Mouse (Mus musculus): ENCODE data around the gene Pdxdc1. TPM values are rescaled to one million over a fixed set of nuclear protein-coding genes. Genes with fewer than 3 reads are reported as not detected.
"Not testable (repeated sequence)": the region's sequence is repeated elsewhere in the genome, so short reads cannot be mapped to it uniquely, and the experiment has no call there.

Gene Pdxdc1
- polyA plus RNA-seq, 1 experiment = 156 TPM

DNA sequence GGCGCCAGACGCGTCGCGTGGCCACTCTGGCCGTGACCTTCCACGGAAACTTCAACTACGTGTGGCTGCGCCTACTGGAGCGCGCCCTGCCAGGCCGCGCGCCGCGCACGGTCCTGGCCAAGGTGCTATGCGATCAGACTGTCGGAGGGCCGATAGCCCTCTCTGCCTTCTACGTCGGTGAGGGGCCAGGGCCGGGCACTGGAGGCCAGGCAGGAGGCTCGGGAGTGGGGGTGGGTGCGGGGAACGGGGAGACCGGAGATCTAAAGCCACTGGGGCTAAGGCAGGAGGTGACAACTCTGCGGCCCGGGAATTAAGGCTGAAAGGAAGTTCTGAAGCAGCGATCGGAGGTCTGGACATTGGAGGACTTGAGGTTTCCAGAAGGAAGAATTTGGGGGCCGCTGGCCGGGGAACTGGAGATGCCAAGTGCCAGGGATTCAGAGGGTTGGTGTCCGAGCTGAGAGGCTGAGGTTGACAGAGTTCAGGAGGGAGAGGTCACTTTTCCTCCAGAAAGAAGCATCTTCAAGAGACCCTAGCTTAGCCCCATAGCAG lies 38.0 kb upstream of the Pdxdc1 start:
- H3K9me3 ChIP-seq (replicated peaks; ENCODE audit: control insufficient read depth, insufficient read depth, low read length, poor library complexity, severe bottlenecking) = no peaks in the 10 kb centered on the region
- TF ChIP-seq CTCF (IDR thresholded peaks at IDR 0.05; ENCODE audit: low read depth, low read length) (no peak), EP300 (IDR thresholded peaks at IDR 0.05; ENCODE audit: insufficient read depth, low read depth, low read length) (no peak), POLR2A (IDR thresholded peaks at IDR 0.05; ENCODE audit: insufficient read depth, low read length) (no peak)
- H3K27me3 ChIP-seq (ENCODE audit: control insufficient read depth, insufficient read depth, low read length, poor library complexity, severe bottlenecking) = no peaks in the 10 kb centered on the region
- peak overlapping the region; percentile 70 for H3K9ac ChIP-seq (ENCODE audit: low read depth, poor library complexity, severe bottlenecking)
- H3K36me3 ChIP-seq (ENCODE audit: control insufficient read depth, insufficient read depth, low read length, poor library complexity, severe bottlenecking) = no peaks in the 10 kb centered on the region
- H3K4me1 ChIP-seq (ENCODE audit: control insufficient read depth, insufficient read depth, low read length) = no peaks in the 10 kb centered on the region
- peak overlapping the region; percentile 82 for H3K4me3 ChIP-seq (ENCODE audit: low read depth, low read length)
- no peak overlapping the region for H3K27ac ChIP-seq (ENCODE audit: insufficient read depth, low read length)

DNA sequence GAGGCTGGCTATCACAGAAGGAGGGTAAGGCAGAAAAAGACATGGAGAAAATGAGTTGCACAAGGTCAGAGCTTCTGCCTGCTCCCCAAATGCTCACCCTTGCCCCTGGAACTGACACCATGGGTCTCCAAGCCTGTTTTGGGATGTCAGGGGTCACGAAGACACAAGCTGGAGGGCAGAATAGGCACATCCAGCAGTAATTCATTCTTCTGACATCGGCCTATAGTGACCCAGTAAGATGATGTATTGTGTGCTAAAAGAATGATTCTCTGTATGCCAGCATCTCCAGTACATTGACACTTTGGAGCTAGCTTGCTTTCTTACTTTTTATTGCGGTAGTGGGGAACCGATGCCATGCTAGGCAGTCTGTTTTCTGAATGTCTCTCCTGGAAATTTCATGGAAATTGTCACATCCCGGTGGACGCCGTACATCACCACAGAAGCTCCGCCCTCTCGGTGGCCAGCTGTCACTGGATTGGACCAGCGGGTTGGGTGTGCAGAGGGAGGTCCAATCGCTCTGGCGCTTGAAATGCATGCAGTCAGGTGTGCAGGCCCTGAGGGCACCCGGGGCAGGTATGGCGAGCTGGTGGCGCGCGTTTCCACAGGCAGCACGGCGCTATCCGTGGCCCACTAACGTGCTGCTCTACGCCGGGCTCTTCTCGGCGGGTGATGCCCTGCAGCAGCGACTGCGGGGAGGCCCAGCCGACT lies 37.4 kb upstream of the Pdxdc1 start:
- Histone ChIP-seq H3K4me1 (ENCODE audit: control insufficient read depth, insufficient read depth, low read length) (no peaks in the 10 kb centered on the region), H3K36me3 (ENCODE audit: control insufficient read depth, insufficient read depth, low read length, poor library complexity, severe bottlenecking) (no peaks in the 10 kb centered on the region), H3K27me3 (ENCODE audit: control insufficient read depth, insufficient read depth, low read length, poor library complexity, severe bottlenecking) (no peaks in the 10 kb centered on the region), H3K27ac (ENCODE audit: insufficient read depth, low read length) (no peak overlapping the region), H3K9ac (ENCODE audit: low read depth, poor library complexity, severe bottlenecking) (peak overlapping the region; percentile 70), H3K9me3 (replicated peaks; ENCODE audit: control insufficient read depth, insufficient read depth, low read length, poor library complexity, severe bottlenecking) (no peaks in the 10 kb centered on the region), H3K4me3 (ENCODE audit: low read depth, low read length) (peak overlapping the region; percentile 82)
- peak; percentile 27; the same call in 1 of the 2 replicates for TF ChIP-seq EP300 (IDR thresholded peaks at IDR 0.05; ENCODE audit: insufficient read depth, low read depth, low read length)
- TF ChIP-seq POLR2A (IDR thresholded peaks at IDR 0.05; ENCODE audit: insufficient read depth, low read length) = peak; percentile 65
- TF ChIP-seq CTCF (IDR thresholded peaks at IDR 0.05; ENCODE audit: low read depth, low read length) = no peak

DNA sequence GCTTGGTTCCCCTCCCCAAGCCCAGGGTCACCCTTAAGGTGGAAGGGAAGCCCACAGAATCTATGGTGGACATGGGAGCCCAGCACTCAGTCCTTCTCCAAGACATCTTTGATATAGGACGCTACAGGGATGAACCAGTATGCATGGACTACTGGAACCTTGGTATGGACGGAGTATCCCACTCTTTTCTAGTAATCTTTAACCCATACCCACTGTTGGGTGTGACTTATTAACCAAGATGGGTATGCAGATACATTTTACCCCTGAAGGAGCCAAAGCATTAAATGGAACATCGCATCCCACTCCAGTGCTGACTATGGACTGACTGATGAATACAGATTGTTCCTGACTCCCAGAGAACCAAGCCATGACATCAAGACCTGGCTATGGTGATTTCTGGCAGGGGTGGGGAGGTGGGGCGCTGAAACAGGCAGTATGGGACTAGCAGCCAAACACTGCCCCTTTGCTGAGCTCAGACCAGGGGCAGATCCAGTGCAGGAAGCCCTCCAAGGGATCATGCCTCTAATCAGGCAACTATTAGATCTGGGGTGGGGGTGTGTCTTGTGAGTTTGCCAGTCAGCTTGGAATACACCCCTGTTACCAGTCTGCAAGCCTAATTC lies 24.6 kb upstream of the Pdxdc1 start:
- Histone ChIP-seq H3K27ac (ENCODE audit: insufficient read depth, low read length) (no peak overlapping the region), H3K4me3 (ENCODE audit: low read depth, low read length) (no peak overlapping the region), H3K36me3 (ENCODE audit: control insufficient read depth, insufficient read depth, low read length, poor library complexity, severe bottlenecking) (no peaks in the 10 kb centered on the region), H3K9me3 (replicated peaks; ENCODE audit: control insufficient read depth, insufficient read depth, low read length, poor library complexity, severe bottlenecking) (peaks cover 8% of the 10 kb centered on the region), H3K27me3 (ENCODE audit: control insufficient read depth, insufficient read depth, low read length, poor library complexity, severe bottlenecking) (no peaks in the 10 kb centered on the region), H3K4me1 (ENCODE audit: control insufficient read depth, insufficient read depth, low read length) (no peaks in the 10 kb centered on the region), H3K9ac (ENCODE audit: low read depth, poor library complexity, severe bottlenecking) (no peak overlapping the region)
- no peak for TF ChIP-seq EP300 (IDR thresholded peaks at IDR 0.05; ENCODE audit: insufficient read depth, low read depth, low read length)

DNA sequence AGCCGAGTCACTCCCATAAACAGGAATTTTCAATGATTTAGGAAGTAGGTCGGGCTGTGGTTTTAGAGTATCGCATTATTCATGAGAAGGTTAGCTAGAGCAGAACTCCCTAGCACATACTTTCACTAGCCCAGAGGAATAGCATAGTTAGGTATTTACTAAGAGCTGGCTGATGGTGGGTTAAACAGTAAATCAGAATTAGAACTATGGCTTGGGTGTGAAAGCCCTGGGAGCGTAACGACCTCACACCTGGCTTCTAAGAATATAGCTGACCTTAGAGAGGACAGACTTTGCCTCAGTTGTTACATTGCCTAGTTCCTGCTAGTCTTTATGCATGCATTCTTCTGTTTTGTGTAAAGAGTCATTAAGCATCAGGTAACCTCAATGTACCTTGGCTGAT lies 20.0 kb upstream of the Pdxdc1 start:
- not testable (repeated sequence) for H3K27ac ChIP-seq (ENCODE audit: insufficient read depth, low read length); H3K4me3 ChIP-seq (ENCODE audit: low read depth, low read length); H3K9ac ChIP-seq (ENCODE audit: low read depth, poor library complexity, severe bottlenecking); H3K9me3 ChIP-seq (replicated peaks; ENCODE audit: control insufficient read depth, insufficient read depth, low read length, poor library complexity, severe bottlenecking); H3K36me3 ChIP-seq (ENCODE audit: control insufficient read depth, insufficient read depth, low read length, poor library complexity, severe bottlenecking); H3K4me1 ChIP-seq (ENCODE audit: control insufficient read depth, insufficient read depth, low read length); H3K27me3 ChIP-seq (ENCODE audit: control insufficient read depth, insufficient read depth, low read length, poor library complexity, severe bottlenecking)

- H3K4me1 ChIP-seq (ENCODE audit: control insufficient read depth, insufficient read depth, low read length); H3K9me3 ChIP-seq (replicated peaks; ENCODE audit: control insufficient read depth, insufficient read depth, low read length, poor library complexity, severe bottlenecking); H3K4me3 ChIP-seq (ENCODE audit: low read depth, low read length); H3K27ac ChIP-seq (ENCODE audit: insufficient read depth, low read length); H3K9ac ChIP-seq (ENCODE audit: low read depth, poor library complexity, severe bottlenecking); H3K27me3 ChIP-seq (ENCODE audit: control insufficient read depth, insufficient read depth, low read length, poor library complexity, severe bottlenecking); H3K36me3 ChIP-seq (ENCODE audit: control insufficient read depth, insufficient read depth, low read length, poor library complexity, severe bottlenecking): not testable (repeated sequence)
Measured at GRCm38 (mm10) chr16:13922499-13922898, 19.6 kb upstream of the Pdxdc1 start.

DNA sequence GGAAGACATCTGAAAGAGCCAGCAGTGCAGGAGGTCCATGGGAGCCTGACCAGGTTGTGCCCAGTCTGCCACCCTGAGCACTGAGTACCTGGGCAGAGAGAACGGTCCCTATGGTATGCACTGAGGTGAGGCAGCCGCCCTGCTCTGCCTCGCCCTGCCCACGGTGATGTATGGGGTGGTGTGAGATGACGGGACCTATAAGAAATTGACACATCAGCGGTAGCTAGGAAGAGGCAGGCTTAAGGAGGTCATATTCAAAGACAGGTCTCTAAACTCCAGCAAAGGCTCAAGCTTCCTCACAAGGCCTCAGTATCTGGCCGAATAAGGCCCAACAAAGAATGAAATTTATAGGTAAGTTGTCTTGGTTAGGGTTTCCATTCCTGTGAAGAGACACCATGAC lies 18.9 kb upstream of the Pdxdc1 start:
- TF ChIP-seq POLR2A (IDR thresholded peaks at IDR 0.05; ENCODE audit: insufficient read depth, low read length) = no peak
- TF ChIP-seq CTCF (IDR thresholded peaks at IDR 0.05; ENCODE audit: low read depth, low read length) = no peak
- TF ChIP-seq EP300 (IDR thresholded peaks at IDR 0.05; ENCODE audit: insufficient read depth, low read depth, low read length) = no peak

More for the DNA sequence above, 18.9 kb upstream of the Pdxdc1 start:
- Histone ChIP-seq H3K27me3 (ENCODE audit: control insufficient read depth, insufficient read depth, low read length, poor library complexity, severe bottlenecking) (no peaks in the 10 kb centered on the region), H3K4me3 (ENCODE audit: low read depth, low read length) (no peak overlapping the region), H3K9me3 (replicated peaks; ENCODE audit: control insufficient read depth, insufficient read depth, low read length, poor library complexity, severe bottlenecking) (no peaks in the 10 kb centered on the region; the same call in 1 of the 2 replicates), H3K9ac (ENCODE audit: low read depth, poor library complexity, severe bottlenecking) (no peak overlapping the region), H3K4me1 (ENCODE audit: control insufficient read depth, insufficient read depth, low read length) (no peaks in the 10 kb centered on the region), H3K36me3 (ENCODE audit: control insufficient read depth, insufficient read depth, low read length, poor library complexity, severe bottlenecking) (no peaks in the 10 kb centered on the region), H3K27ac (ENCODE audit: insufficient read depth, low read length) (no peak overlapping the region)

All from ES-Bruce4 (cell line).